Mouse (Mus musculus): ENCODE results near the gene Cdc42ep2.

The Cdc42ep2 gene

DNA sequence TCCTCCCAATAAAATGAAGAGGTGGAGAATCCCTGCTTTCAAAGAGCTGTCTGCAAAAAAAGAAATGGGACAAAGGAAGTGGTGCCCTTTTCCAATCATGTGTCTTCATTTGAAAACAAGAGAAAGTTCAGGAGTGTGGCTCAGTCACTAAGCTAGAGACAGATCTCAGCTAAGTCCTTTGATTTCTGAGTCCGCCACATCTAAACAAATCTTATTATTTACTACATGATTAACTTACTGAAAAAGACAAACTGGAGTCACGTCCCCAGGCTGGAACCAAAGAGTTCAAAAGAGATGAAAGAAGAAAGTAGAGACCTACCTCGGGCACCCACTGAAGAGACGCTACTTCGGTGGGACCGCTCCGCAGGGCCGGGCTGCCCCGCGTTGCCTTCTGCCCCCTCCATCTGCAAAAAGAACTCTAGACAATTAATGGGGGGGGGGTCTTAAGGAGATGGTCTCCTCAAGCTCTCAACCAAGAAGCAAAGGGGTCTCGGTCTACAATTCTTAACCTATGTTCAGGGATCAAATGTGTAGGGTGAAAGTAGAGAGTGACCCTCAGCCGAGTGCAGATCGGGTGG is 50.1 kb downstream of the Cdc42ep2 start:
- DNase-seq (ENCODE audit: low spot score), result no peak

DNA sequence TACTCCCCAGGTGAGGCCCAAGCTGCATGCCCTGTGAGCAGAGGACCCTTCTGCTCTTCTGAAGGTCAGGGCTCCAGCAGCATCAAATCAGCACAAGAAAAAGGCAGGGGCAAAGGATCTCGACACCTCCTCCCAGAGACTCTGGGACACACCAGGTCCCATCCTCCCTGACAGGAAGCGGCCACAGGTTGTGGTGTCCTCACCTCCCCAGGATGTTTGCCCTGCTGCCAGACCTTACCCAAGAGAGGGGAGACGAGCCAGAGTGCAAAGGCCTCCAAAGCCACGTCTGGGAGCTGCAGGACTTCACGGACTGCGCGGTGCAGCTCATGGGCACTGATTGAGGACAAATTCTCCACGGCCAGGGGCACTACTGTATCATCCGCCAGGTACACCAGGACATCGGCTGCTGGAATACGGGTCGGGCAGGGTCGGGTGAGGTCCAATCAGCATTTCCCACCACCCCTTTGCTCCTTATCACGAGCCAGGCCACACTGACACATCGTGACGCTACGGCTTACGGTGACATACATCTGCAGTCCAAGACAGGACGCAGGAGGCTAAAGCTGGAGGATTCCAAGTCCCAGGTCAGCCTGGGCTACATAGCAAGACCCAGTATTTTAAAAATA is 51.6 kb downstream of the Cdc42ep2 start:
- no peak for DNase-seq (ENCODE audit: low spot score)

DNA sequence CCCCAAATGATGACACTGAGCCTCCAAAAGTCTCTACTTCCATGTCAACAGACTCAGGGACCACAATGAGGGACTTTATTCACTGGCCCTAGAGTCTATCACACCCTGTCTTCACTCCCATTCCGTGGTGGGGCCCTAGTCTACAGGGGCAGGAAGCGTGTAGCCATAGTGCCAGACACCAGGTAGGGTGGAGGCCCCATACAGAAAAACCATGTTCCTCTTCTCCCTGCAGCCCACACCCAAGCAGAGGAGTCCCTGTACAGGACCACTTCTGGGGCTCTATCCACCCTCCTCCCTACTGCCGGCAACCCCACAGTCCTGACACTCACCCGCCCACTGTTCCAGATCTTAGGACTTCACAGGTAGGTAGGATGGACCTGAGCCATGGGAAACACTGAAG is 52.1 kb downstream of the Cdc42ep2 start:
- DNase-seq (ENCODE audit: low spot score), result no peak

DNA sequence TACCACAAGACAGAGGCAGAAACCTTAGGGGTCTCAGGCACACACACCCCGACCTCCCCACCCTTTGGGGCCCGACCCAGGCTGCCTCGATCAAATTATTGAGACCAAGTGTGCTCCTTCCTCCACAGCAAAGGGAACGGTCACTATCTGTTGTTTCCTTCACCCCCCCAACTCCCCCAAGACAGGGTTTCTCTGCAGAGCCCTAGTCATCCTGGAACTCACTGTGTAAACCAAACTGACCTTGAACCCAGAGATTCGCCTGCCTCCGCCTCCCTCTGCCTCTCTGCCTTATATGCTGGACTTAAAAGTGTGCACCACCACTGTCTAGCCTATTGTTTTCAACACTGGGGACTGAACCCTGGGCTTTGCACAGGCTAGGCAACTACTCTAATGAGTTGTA is 52.9 kb downstream of the Cdc42ep2 start:
- no peak for DNase-seq (ENCODE audit: low spot score)

DNA sequence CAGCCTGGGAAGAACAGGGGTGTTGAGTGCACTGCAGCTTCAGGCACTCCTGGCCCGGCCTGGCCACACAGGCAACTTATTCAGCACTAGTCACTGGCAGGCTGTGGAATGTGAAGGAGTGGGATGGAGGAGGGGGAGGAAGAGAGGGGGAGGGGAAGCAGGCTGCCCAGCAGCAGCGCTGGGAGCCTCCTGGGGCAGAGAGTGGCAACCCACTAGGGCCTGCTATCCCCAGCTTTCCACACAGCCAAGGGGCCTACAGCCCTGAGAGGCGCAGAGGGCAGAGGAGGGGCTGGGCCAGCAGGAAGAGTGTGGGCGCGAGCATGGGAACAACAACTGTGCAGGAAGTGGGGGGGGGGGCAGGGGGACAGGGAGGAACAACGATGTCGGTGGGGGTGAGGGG is 53.3 kb downstream of the Cdc42ep2 start:
- no peak for DNase-seq (ENCODE audit: low spot score)

DNA sequence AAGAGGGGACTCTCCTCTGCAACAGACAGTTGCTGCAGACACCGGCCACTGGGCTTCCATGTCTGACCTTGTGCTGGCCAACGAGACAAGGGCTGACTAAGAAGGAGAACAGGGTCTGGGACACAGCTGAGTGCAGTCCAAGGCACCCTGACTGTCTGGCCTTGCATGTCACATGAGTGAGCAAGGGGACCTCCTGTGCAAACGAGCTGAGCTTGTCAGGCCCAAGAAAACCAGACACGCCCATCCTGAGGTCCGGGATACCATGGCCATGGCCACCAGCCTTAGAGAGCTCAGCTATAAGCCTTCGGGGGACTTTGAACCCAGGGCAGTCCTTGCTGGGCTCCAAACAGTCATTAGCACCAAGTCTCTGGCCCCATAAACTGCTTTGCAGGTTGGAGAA is 56.5 kb downstream of the Cdc42ep2 start:
- no peak for DNase-seq (ENCODE audit: low spot score)

Measured in spleen, adult 12 weeks (tissue).